Mouse (Mus musculus): ENCODE measurements around the gene Glt8d2. TPM values are rescaled to one million over a fixed set of nuclear protein-coding genes. Genes with fewer than 3 reads are reported as not detected.

Gene Glt8d2
- total RNA-seq (2021), result 1 to 10 TPM; 2.2 to 3.2 TPM
- long read RNA-seq, experiment 1, partial matches to known transcripts, result 0 of 1 reads
- long read RNA-seq, experiment 1, other reads (novel, unspliced or antisense), result 1 of 1 reads
- long read RNA-seq, experiment 2, partial matches to known transcripts, result 0 of 3 reads
- long read RNA-seq, experiment 2, other reads (novel, unspliced or antisense), result 2 of 3 reads

DNA sequence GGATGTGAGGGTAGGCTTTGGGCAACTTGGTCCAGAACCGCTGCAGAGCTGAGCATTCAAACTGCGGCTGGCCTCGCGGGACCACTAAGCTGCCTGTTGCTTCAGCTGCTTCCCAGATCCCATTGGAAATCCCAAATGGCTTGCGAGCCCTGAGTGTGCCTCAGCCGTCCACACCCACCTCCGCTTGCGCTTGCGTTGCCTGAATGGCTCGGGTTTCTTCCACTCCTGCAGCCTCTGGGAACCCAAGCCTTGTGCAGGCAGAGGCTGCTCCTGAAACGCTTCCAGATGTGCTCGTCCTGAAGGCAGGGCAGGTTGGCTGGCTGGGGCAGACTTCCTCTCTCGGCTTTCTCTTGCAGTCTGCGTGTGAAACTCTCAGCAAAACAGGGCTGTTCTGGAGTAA, at the start of gene Glt8d2:
Gene Glt8d2, minus strand, starts transcription at position 157 of the 400 bp plus-strand sequence.
- DNase-seq, result peak; percentile 85

DNA sequence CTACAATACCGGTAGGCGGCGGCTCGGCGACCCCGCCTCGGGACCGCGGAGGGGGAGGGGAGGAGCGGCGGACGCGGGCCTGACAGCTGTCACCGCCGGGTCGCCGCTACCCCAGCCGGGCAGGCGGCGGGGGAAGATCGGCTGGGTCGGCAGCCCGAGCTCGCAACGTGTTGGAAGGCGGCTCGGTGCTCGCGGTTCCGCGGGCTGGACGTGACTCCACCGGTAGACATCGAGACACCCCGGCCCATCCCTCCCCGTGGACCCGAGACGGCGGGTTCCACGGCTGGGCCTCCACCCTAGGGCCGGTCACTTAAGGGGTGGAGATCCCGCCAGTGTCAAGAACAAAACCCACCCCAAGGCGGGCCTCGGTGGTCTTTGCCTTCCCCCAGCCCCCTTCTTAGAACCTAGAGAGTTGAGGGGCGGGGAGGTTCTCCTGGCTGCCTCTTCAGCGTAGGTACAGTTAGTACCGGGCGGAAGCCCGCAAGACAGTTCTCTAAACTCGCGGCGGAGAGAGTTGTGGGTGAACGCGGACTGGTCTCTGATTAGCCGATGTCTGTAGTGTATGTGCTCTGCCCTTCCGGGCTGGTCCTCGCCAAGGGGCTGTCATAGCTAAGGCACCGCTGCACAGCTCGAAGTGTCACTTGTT, 9.0 kb upstream of the Glt8d2 start:
- DNase-seq, result no peak

DNA sequence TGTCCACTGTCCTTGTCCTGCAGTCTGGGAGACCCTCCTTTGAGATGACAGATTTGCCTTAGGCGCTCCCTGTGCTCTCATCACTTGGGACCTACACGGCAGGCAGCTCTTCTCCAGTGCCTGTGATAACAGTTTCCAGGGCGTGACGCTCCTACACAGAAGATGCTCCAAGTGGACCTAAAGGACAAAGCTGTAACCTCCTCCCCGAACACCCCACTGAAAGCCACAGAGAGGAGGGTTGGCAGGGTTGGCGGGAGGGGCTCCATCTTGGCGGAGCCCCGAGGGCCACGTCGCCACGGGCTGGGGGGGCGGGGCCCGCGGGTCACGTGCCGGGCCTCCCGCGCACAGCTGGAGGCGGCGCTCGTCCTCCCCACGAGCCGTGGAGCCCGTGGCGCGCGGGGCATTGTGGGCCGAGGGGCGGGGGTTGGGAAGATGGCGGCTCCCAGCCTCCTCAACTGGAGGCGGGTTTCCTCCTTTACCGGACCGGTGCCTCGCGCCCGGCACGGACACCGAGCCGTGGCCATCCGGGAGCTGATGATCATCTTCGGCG, 8.3 kb upstream of the Glt8d2 start:
- DNase-seq, result peak; percentile 90

DNA sequence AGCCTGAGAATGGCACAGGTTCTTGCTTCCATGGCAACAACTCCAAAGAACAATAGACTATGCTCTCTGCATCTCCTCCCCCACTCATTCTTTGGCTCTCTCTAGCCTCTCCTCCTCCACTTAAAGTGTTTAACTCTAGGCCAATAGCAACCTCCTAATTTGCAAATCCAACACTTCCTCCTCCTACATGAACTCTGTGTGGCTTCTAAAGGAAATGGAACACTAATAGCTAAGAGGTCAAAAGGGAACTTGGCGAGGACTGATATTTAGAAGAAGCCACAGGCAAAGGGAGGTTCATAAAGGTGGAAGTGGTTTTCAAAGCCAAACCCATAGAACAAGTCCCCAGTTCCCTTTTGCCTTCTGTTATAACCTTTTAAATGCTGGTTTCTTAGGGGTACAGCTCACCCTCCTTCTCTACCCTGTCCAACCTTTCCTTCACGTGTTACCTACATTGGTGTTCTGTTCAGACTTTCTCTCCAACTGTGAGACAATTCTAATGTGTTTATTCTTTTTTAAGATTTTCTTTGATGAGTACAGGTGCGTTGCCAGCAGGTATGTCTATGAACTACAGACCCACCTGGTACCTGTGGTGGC, 7.0 kb upstream of the Glt8d2 start:
- DNase-seq, result no peak

DNA sequence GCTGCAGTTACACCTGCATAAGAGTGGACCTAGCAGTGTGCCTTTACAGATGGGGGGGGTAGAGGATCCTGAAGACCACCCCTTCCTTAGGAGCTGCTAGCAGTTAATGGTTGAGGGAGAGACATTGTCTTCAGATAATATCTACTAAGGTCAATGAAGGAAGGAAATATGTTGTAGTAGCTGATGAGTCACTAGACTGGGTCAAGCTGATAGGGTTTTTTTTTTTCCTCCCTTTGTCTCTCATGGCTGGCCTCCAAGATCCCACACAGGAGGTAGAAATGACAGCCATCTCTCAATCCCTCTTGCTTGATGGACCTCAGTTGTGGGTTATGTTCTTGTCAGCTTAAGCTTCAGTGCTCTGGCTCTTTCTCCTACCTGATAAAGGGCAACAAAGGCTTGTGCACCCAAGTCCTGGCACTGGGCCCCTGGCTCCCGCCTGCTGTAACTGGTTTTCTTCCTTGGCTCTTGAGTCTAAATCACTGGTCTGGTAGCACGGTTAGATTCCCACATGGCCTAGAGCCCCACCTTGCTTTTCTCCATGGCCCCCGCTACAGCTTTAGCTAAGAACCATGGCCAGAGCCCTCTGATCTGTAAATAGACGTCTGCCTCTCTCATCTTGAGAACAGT, 6.1 kb upstream of the Glt8d2 start:
- no peak for DNase-seq

DNA sequence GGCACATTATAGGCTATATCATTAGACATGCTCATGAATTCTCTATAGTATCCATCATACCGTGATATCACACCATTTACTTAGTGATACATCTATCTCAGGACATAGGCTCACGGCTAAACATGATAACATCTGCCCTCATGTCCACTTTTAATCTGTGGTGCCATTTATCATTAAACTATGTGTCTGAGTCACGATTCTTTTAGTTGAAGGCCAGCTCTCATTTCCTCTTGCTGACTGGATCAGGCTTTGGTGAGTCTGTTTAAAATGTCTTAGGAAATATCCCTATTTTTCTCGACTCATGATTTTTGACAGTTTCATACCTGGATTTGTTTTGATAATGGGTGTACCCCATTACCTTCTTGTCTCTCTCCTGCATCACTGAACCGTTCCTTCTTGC, 5.5 kb upstream of the Glt8d2 start, which contains the start of gene Hcfc2:
Gene Hcfc2, plus strand, starts transcription at position 205 of the 400 bp plus-strand sequence.
- no peak for DNase-seq

DNA sequence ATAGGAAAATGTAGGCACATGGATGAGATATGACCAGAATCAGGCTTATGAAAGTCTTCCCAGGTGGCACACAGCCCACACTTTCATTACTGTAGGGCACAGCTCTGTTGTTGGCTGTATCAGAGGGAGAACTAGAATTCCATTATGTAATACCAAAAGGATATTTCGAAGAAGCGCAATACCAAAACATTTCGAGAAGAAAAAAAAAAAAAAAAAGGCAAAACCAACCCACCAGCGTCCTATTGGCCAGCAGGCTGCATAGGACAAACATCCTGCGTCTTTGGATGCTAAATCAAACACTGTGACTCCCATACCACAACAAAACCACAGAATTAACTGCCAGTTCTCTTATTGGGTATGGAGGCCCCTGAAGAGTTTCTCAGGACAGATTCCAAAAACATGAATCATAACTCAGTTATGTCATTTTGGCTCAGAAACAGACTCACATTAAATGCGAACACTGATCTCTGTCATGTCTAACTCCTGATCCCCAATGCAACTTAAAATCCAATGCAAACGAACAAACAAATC, 704 bp downstream of the Glt8d2 start:
- DNase-seq, result peak; percentile 27

DNA sequence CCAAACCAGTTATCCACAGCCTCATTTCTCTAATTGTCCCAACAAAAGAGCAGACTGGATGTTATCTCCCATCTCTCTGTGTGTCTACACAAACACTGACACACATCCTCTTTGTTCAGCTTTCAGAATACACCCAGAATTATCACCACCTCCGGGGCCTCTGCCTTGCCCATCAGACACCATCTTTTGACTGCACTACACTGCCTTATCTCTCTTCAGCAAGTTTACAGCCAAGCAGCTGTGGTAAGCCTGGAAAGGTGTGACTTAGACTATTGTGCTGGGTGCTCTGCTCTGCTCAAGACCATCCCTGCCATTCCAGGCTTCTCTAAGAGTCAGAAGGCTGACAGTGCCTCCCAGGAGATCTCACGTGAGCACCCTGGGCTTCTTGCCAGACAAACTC, 5.0 kb downstream of the Glt8d2 start:
- DNase-seq, result no peak

DNA sequence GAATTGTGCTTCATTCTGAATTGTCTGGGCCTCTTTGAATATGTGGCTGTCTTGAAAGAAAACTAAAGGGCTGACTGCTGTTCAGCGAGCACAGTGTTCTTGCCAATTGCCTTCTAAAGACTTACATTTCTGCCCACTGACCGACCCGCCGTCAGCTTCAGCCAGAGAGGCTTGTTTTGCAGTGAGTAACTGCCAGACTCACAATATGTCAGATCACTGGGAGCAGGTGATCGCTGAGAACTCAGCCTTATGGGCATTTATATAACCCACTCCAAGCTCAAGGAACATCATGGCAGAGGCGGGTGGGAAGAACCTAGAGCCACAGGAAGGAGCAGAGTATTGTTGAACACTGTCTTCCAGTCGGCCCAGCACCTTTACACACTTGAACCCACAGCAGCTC, 8.8 kb downstream of the Glt8d2 start:
- no peak for DNase-seq

DNA sequence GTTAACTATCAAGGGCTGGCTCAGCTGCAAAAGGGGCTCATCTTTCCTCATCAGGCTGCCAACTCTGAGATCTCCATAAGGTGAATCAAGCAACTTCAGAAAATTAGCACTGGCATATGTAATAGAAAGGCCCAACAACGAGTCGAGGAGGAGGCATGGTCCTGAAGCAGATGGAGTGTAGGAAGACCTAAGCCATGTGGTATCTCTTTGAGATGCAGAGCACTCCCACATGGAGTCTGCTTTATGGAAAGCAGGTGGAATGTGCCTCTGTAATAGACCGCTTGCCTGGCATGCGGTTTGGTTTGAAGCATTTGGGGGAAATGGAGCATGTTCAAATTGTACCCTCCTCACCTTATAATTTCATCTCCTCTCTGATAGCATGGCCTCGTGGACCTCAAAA, 9.7 kb downstream of the Glt8d2 start:
- DNase-seq, result no peak

DNA sequence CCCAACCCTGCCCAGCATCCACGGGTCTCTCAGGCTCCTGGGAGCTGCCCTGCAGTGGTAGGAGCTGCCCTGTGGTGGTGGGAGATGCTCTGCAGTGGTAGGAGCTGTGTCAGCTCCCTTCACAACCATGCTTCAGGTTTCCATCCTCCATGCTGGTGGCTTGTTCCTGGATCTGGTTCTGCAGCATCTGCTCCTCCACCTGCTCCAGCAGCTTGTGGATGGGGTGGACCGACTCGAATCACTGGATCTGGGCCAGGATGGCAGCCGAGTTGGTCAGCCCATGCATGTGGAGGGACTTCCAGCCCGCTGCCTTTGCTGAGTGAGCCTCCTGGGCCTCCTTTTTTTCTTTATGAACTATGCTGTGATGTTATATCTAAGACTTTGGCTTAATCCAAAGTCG, 13.5 kb downstream of the Glt8d2 start:
- no peak for DNase-seq

DNA sequence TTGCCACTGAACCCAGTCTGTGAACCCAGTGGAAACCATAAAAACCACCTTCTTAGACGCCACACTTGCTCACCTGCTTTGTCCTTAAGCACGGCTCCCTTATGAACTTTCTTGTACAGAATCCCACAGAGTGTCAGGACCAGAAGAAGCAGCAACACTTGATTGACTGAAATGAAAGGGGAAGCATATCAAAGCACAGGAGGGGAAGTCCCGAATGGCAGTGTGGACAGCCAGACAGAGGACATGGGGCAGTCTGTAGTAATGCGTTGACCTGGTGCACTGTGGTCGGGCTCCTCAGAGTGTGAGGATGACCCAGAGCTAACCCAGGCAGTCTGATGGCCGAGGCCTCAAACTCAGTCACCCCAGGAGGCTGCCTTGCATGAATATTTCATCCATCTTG, 20.2 kb downstream of the Glt8d2 start:
- DNase-seq, result no peak

DNA sequence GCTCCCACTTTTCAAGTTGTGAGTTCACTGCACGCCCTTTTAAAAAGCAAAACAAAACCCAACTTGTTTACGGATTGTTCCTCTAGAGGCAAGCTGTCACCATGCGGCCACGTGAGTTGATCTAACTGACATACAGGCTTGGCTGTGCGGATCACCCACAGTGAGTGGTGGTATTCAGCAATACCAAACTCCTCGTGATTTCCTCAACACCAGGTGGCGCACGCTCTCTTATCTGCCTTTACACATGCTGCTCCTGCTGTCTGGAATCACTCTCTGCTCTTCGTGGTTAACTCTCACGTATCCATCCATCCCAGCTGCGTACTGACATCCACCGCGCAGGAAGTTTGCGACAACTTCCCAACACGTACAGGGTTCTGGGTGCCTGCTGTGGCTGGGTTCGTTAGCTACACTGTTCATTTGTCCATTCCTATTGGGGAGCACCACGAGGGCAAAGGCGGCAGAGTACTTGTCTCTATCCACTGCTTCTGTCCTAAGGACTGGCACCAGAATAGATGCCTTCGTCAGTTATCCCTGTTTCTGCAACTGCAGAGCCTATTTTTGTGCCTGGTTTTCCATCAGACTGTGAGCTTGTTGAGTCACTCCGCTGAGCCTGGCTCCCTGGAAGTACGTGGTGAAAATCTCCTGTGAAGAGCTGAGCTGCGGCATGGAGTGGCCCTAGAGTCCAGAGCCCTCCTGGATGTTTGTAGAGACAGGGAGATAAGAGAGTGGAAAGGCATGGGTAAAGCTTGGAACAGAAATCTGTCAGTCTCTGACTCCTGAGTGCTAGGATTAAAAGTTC, 23.8 kb downstream of the Glt8d2 start:
- peak; percentile 65 for DNase-seq

DNA sequence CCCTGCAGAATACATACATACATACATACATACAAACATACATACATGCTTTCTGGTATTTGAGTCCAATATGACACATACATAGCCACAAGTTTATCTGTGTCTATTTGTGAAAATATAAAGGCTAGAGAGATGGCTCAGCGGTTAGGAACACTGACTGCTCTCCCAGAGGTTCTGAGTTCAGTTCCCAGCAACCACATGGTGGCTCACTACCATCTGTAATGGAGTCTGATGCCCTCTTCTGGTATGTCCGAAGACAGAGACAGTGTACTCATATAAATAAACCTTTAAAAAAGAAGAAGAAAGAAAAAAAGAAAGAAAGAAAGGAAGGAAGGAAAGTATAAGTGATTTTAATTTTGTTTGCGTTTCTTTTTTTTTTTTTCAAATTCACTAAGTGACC, 24.5 kb downstream of the Glt8d2 start:
- DNase-seq, result no peak

DNA sequence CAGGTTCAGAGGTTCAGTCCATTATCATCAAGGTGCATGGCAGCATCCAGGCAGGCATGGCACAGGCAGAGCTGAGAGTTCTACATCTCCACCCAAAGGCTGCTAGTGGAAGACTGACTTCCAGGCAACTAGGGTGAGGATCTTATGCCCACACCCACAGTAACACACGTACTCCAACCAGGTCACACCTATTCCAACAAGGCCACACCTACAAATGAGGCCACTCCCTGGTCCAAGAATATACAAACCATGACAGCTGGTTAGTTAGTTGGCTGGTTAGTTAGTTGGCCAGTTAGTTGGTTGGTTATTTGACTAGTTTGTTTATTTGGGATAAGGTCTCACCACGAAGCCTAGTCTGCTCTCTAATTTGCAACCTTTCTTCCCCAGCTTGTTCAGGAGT, 27.2 kb downstream of the Glt8d2 start:
- no peak for DNase-seq

DNA sequence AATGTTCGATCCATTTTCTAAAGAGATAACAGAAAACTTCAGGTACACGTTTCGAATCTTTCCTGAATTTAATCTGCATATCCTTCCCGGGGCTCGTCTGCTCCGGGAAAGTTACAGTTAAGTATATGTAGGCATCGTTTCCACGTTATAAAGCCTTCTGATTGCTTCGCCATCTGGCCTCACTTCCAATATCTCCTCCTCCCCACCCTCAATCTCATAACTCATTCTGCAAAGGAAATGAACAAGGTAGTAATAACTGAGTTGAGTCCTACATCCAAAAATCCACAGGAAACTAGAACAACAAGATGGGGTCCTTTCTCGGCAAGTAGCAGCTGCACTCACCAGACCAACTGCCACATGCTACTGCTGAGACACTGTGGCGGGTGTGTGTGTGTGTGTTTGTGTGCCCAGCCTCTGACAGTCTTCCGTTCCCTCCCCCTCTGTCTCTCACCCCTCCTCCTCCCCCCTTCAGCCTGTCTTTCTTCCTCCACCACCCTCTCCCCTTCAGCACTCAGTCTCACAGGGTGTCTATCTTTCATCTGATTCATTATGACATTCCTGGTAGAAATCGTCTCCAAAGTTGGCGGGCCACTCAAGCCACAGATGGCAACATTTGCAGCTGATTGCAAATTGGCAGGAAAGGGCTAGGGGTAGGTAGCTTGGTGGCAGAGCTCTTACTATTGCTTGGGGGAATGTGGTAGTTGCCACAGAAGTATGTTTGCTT, 28.0 kb downstream of the Glt8d2 start:
- DNase-seq, result no peak

DNA sequence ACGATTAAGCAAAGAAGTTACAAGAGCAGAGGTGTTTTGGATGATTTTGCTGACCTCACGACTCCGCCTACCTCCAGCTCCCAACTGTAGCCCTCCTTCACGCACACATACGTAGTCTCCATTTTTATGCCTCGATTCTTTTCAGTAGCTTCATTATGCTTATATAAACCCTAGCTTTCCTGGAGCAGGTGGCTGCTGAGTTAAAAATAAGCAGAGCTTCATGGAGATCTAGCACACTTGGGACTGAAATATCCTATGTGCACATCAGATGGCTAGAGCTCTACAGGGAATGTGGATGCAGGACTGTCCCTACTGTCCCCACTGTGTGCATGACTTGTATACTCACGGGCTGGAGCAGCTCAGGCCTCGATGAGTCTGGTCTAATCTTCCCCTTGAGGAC, 28.6 kb downstream of the Glt8d2 start:
- no peak for DNase-seq

DNA sequence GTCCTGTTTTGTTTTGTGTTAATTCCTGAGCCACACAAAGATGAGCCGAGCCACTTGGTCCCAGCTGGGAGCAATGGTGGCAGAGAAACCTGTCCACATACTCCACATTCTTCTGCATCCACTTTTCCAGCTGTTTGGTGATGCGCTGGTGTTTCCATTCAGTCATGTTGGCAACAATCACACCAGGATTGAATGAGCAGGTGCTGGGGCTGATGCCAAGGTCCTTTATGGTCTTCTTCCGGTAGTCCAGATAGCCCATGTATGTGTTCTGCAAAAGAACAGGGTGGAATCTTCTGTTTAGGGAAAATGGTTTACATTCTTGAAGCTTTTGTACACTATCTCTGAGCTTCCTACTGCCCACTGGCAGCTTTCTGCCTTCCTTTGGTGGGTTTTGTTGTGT, 35.9 kb downstream of the Glt8d2 start:
- no peak for DNase-seq

DNA sequence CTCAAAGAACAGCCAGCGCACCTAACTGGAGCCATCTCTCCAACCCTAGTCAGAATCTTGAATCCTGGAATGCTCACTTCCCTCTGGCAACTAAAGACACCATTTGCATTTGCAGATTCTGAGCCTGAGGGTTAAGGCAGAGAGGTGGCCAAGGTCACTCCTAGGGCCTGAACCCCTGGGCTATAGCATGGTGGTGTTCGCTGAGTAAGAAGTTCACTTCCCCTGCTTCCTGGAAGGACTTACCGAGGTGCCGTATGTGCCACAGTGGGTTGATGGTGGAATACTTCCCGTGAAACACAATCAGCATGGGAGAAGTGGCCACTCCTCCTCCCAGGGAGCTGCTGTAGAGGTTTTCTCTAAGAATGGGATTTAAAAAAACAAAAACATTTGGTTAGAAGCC, 37.8 kb downstream of the Glt8d2 start:
- no peak for DNase-seq

DNA sequence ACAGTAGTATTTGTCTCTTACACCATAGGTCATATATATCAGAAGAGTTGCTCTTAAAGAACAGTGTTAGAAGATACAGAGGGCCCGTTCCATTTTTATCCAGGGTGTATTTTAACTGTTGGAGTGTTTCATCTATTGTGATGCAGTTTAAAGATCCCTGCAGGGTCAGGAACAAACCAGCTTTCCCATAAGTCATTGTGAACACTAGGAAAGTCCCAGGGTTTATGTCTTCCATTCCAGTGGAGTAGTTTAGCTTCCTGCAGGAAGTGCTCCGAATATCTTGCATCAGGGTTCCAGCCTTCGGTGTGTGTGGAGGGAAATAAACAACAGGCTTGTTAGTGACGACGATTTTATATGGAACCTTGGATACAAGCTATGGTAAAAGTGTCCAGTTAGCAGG, 39.2 kb downstream of the Glt8d2 start:
- no peak for DNase-seq

DNA sequence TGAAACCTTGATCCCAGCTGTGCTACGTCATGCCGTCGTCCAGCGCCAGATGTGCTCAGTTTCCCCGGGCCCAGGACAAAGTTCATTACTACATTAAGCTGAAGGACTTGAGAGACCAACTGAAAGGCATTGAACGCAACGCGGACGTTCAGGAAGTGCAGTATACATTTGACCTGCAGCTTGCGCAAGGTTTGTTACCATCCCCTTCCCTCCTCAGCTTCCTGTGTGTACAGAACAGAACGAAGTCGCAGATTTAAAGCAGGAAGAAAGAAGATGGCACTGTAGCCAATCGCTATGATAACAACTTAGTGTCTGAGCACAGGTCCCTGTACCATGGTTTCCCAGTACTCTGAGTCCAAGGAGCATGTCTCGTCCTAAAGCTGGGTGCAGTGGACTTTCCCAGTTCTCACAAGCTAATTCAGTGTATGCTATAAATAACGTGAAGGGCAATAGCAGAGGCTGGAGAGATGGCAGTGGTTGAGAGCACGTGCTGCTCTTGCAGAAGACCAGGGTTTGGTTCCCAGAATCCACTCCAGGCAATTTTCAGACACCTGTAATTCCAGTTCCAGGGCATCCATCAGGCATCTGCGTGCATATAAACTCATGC, 43.1 kb downstream of the Glt8d2 start:
- no peak for DNase-seq
